Mouse (Mus musculus): ENCODE results near the gene Eif1ad.

- TF ChIP-seq TCF3 (IDR thresholded peaks at IDR 0.05; ENCODE audit: insufficient read length, low read depth), result no peak
- no peak for TF ChIP-seq MAX (IDR thresholded peaks at IDR 0.05; ENCODE audit: low read depth)
These were observed 35.8 kb downstream of the Eif1ad start, which contains the start of gene Tsga10ip for GRCm38 (mm10) chr19:5402293-5402692.
